Mouse (Mus musculus): ENCODE measurements around the gene Mcrip1. TPM values are rescaled to one million over a fixed set of nuclear protein-coding genes. Genes with fewer than 3 reads are reported as not detected.

Gene Mcrip1
- polyA plus RNA-seq, 1 experiment = 30.3 TPM

- H3K4me1 ChIP-seq (ENCODE audit: control insufficient read depth, insufficient read depth, insufficient read length, low read length) = peaks cover 23% of the 10 kb centered on the region; the same call in 1 of the 2 replicates
- no peaks in the 10 kb centered on the region for H3K27me3 ChIP-seq (ENCODE audit: control insufficient read depth, insufficient read depth, low read length)
- H3K4me3 ChIP-seq (ENCODE audit: low read depth, low read length) = no peak overlapping the region
- 16% methylated on average over 6 of the region's 6 CpGs for WGBS
- no peak overlapping the region for H3K27ac ChIP-seq (ENCODE audit: insufficient read depth, low read depth, low read length)
- H3K36me3 ChIP-seq (ENCODE audit: control insufficient read depth, insufficient read depth, low read length) = no peaks in the 10 kb centered on the region
- TF ChIP-seq POLR2A (IDR thresholded peaks at IDR 0.05; ENCODE audit: low read depth, low read length) (no peak), CTCF (IDR thresholded peaks at IDR 0.05; ENCODE audit: extremely low read depth, insufficient read length, insufficient replicate concordance, low read depth, low read length) (no peak)
These were observed 36.6 kb downstream of the Mcrip1 start for GRCm38 (mm10) chr11:120512790-120513453.

- peaks cover 27% of the 10 kb centered on the region for H3K4me1 ChIP-seq (ENCODE audit: control insufficient read depth, insufficient read depth, insufficient read length, low read length)
- no peak for TF ChIP-seq POLR2A (IDR thresholded peaks at IDR 0.05; ENCODE audit: low read depth, low read length)
- no peak for TF ChIP-seq CTCF (IDR thresholded peaks at IDR 0.05; ENCODE audit: extremely low read depth, insufficient read length, insufficient replicate concordance, low read depth, low read length)
- peak overlapping the region; percentile 86 for H3K27ac ChIP-seq (ENCODE audit: insufficient read depth, low read depth, low read length)
- H3K36me3 ChIP-seq (ENCODE audit: control insufficient read depth, insufficient read depth, low read length) = no peaks in the 10 kb centered on the region
- peak overlapping the region; percentile 38 for H3K4me3 ChIP-seq (ENCODE audit: low read depth, low read length)
- no peaks in the 10 kb centered on the region for H3K27me3 ChIP-seq (ENCODE audit: control insufficient read depth, insufficient read depth, low read length)
- 4% methylated on average over 16 of the region's 16 CpGs for WGBS
These were observed 39.0 kb downstream of the Mcrip1 start for GRCm38 (mm10) chr11:120510375-120511030.

GRCm38 (mm10) chr11:120509940-120510339 lies 39.6 kb downstream of the Mcrip1 start:
- TF ChIP-seq CTCF (IDR thresholded peaks at IDR 0.05; ENCODE audit: extremely low read depth, insufficient read length, insufficient replicate concordance, low read depth, low read length) = no peak
- no peak for TF ChIP-seq POLR2A (IDR thresholded peaks at IDR 0.05; ENCODE audit: low read depth, low read length)
- no peak overlapping the region for H3K4me3 ChIP-seq (ENCODE audit: low read depth, low read length)
- H3K27ac ChIP-seq (ENCODE audit: insufficient read depth, low read depth, low read length) = peak overlapping the region; percentile 86
- H3K36me3 ChIP-seq (ENCODE audit: control insufficient read depth, insufficient read depth, low read length) = no peaks in the 10 kb centered on the region
- 14% methylated on average over 4 of the region's 4 CpGs for WGBS
- H3K27me3 ChIP-seq (ENCODE audit: control insufficient read depth, insufficient read depth, low read length) = no peaks in the 10 kb centered on the region
- peaks cover 25% of the 10 kb centered on the region for H3K4me1 ChIP-seq (ENCODE audit: control insufficient read depth, insufficient read depth, insufficient read length, low read length)

GRCm38 (mm10) chr11:120508290-120508870 lies 41.1 kb downstream of the Mcrip1 start:
- Histone ChIP-seq H3K4me3 (ENCODE audit: low read depth, low read length) (no peak overlapping the region), H3K27me3 (ENCODE audit: control insufficient read depth, insufficient read depth, low read length) (no peaks in the 10 kb centered on the region), H3K4me1 (ENCODE audit: control insufficient read depth, insufficient read depth, insufficient read length, low read length) (peaks cover 25% of the 10 kb centered on the region), H3K36me3 (ENCODE audit: control insufficient read depth, insufficient read depth, low read length) (no peaks in the 10 kb centered on the region), H3K27ac (ENCODE audit: insufficient read depth, low read depth, low read length) (peak overlapping the region; percentile 70)
- no peak for TF ChIP-seq POLR2A (IDR thresholded peaks at IDR 0.05; ENCODE audit: low read depth, low read length)
- no peak for TF ChIP-seq CTCF (IDR thresholded peaks at IDR 0.05; ENCODE audit: extremely low read depth, insufficient read length, insufficient replicate concordance, low read depth, low read length)
- WGBS = 64% methylated on average over 9 of the region's 9 CpGs

- peaks cover 25% of the 10 kb centered on the region for H3K4me1 ChIP-seq (ENCODE audit: control insufficient read depth, insufficient read depth, insufficient read length, low read length)
- 29% methylated on average over 13 of the region's 13 CpGs for WGBS
These were observed 41.8 kb downstream of the Mcrip1 start for GRCm38 (mm10) chr11:120507611-120508289.

GRCm38 (mm10) chr11:120506899-120507298 lies 42.6 kb downstream of the Mcrip1 start:
- TF ChIP-seq CTCF (IDR thresholded peaks at IDR 0.05; ENCODE audit: extremely low read depth, insufficient read length, insufficient replicate concordance, low read depth, low read length) (peak; percentile 63; the same call in 1 of the 2 replicates), POLR2A (IDR thresholded peaks at IDR 0.05; ENCODE audit: low read depth, low read length) (no peak)
- peak overlapping the region; percentile 85 for H3K27ac ChIP-seq (ENCODE audit: insufficient read depth, low read depth, low read length)
- H3K4me1 ChIP-seq (ENCODE audit: control insufficient read depth, insufficient read depth, insufficient read length, low read length) = peaks cover 25% of the 10 kb centered on the region
- WGBS = 18% methylated on average over 4 of the region's 4 CpGs
- H3K4me3 ChIP-seq (ENCODE audit: low read depth, low read length) = no peak overlapping the region
- H3K36me3 ChIP-seq (ENCODE audit: control insufficient read depth, insufficient read depth, low read length) = no peaks in the 10 kb centered on the region
- H3K27me3 ChIP-seq (ENCODE audit: control insufficient read depth, insufficient read depth, low read length) = no peaks in the 10 kb centered on the region

More at GRCm38 (mm10) chr11:120507611-120508289, 41.8 kb downstream of the Mcrip1 start:
- Histone ChIP-seq H3K4me3 (ENCODE audit: low read depth, low read length) (no peak overlapping the region), H3K27ac (ENCODE audit: insufficient read depth, low read depth, low read length) (peak overlapping the region; percentile 85), H3K36me3 (ENCODE audit: control insufficient read depth, insufficient read depth, low read length) (no peaks in the 10 kb centered on the region), H3K27me3 (ENCODE audit: control insufficient read depth, insufficient read depth, low read length) (no peaks in the 10 kb centered on the region)
- no peak for TF ChIP-seq CTCF (IDR thresholded peaks at IDR 0.05; ENCODE audit: extremely low read depth, insufficient read length, insufficient replicate concordance, low read depth, low read length)
- TF ChIP-seq POLR2A (IDR thresholded peaks at IDR 0.05; ENCODE audit: low read depth, low read length) = no peak

All from small intestine, adult 2 months (tissue).